Mouse (Mus musculus) kidney, postnatal 0 days (tissue): ENCODE measurements at regions not wholly inside any gene's neighbourhood (a gene's known extent, or its start where the extent isn't known, plus 50 kb on each side); places are given as distances from the start of the nearest gene placed in this dataset.

Experiments
- ATAC-seq: fragments of 200-750 bp; cut with Nextera tagmentation; replicated peaks from 2 replicates; pipeline ENCODE4 v1.8.0; 2017; ENCODE audit warnings: low read depth, moderate number of reproducible peaks, moderate TSS enrichment, moderate library complexity; ENCODE audit not compliant: low FRiP score
- DNase-seq: peaks from one replicate; pipeline ENCODE4 v3.0.0-alpha.2; 2016; ENCODE audit warnings: low spot score
- H3K27ac ChIP-seq: fragments of 300-500 bp; sonication (generic); 2 replicates; pipeline ENCODE4 v1.5.1; 2014; ENCODE audit warnings: mild to moderate bottlenecking
- H3K27me3 ChIP-seq: fragments of 300-500 bp; sonication (generic); 2 replicates; pipeline ENCODE4 v1.6.1; 2014; ENCODE audit warnings: low read length, mixed read lengths; ENCODE audit not compliant: insufficient read depth
- H3K36me3 ChIP-seq: fragments of 300-500 bp; sonication (generic); 2 replicates; pipeline ENCODE4 v1.6.1; 2014; ENCODE audit warnings: low read length, mixed read lengths; ENCODE audit not compliant: insufficient read depth
- H3K4me1 ChIP-seq: fragments of 300-500 bp; sonication (generic); replicated peaks from 2 replicates; pipeline ENCODE4 v1.6.1; 2014; ENCODE audit warnings: antibody characterized with exemption, low read length, mixed read lengths; ENCODE audit not compliant: insufficient read depth
- H3K4me2 ChIP-seq: fragments of 300-500 bp; sonication (generic); 2 replicates; pipeline ENCODE4 v1.6.1; 2014; ENCODE audit warnings: mild to moderate bottlenecking, low read length, moderate library complexity, mixed read lengths
- H3K4me3 ChIP-seq: fragments of 300-500 bp; sonication (generic); replicated peaks from 2 replicates; pipeline ENCODE4 v1.5.1; 2014; ENCODE audit warnings: low read depth, low read length
- H3K9ac ChIP-seq: fragments of 300-500 bp; sonication (generic); 2 replicates; pipeline ENCODE4 v1.6.1; 2014; ENCODE audit warnings: low read depth, low read length
- H3K9me3 ChIP-seq: fragments of 300-500 bp; sonication (generic); replicated peaks from 2 replicates; pipeline ENCODE4 v1.6.1; 2016; ENCODE audit warnings: low read length, inconsistent platforms, mixed read lengths
- CTCF ChIP-seq: IDR thresholded peaks from 2 replicates; pipeline ENCODE4 v1.5.1; 2016; ENCODE audit warnings: antibody characterized with exemption, low read depth, mild to moderate bottlenecking, moderate library complexity
- WGBS: fragments of 180-500 bp; shearing (Covaris S2); extraction: QIAGEN DNeasy Blood & Tissue Kit; methylation state at CpG from one replicate; pipeline ENCODE4 v1.1.7; 2014; 5-methylcytosine and 5-hydroxymethylcytosine counted together

DNA sequence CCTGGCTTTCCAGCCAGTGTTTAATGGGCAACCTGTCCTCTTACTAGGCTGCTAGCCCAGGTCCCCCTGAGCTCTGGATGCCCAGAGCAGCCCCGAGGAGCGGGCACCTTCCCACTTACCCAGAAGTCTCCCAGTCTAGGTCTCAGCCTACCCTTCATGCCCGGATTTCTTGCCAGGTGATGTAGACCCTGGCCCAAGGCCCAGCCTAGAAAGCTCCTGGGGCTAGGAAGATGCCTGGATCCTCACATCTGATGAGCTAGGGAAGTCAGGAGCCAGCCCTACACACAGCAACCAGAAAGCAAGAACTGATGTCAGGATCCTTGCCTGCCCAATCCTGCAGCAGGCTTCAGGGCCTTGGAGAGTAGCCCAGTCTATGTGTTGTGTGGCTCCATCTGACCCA is 83.7 kb upstream of the Slc6a6 start:
- H3K36me3 ChIP-seq = no peaks in the 10 kb centered on the region
- no peaks in the 10 kb centered on the region for H3K4me1 ChIP-seq
- no peak overlapping the region for H3K27ac ChIP-seq
- no peak for DNase-seq
- H3K4me2 ChIP-seq = no peak overlapping the region
- no peaks in the 10 kb centered on the region for H3K9me3 ChIP-seq
- H3K9ac ChIP-seq = no peak overlapping the region
- no peaks in the 10 kb centered on the region for H3K27me3 ChIP-seq
- TF ChIP-seq CTCF = no peak
- no peak for ATAC-seq
- no peak overlapping the region for H3K4me3 ChIP-seq
- WGBS = 91% methylated on average over 3 of the region's 3 CpGs

- ATAC-seq = no peak
- H3K4me2 ChIP-seq = no peak overlapping the region
- 84% methylated on average over 10 of the region's 10 CpGs for WGBS
- DNase-seq = no peak
- no peak for TF ChIP-seq CTCF
- no peak overlapping the region for H3K9ac ChIP-seq
- no peak overlapping the region for H3K4me3 ChIP-seq
- H3K27me3 ChIP-seq = no peaks in the 10 kb centered on the region
- no peak overlapping the region for H3K27ac ChIP-seq
- no peaks in the 10 kb centered on the region for H3K4me1 ChIP-seq
- no peaks in the 10 kb centered on the region for H3K36me3 ChIP-seq
- no peaks in the 10 kb centered on the region for H3K9me3 ChIP-seq
These were observed 77.1 kb upstream of the Slc6a6 start for GRCm38 (mm10) chr6:91606634-91607215.

- no peak overlapping the region for H3K4me2 ChIP-seq
- no peak for TF ChIP-seq CTCF
- no peaks in the 10 kb centered on the region for H3K36me3 ChIP-seq
- no peak overlapping the region for H3K27ac ChIP-seq
- no peaks in the 10 kb centered on the region for H3K4me1 ChIP-seq
- no peak overlapping the region for H3K4me3 ChIP-seq
- WGBS = 78% methylated on average over 12 of the region's 12 CpGs
- no peak overlapping the region for H3K9ac ChIP-seq
- no peaks in the 10 kb centered on the region for H3K27me3 ChIP-seq
- ATAC-seq (peak; percentile 66; the same call in 1 of the 2 replicates), DNase-seq (no peak)
- no peaks in the 10 kb centered on the region for H3K9me3 ChIP-seq
These were observed 76.1 kb upstream of the Slc6a6 start for GRCm38 (mm10) chr6:91607613-91608272.

DNA sequence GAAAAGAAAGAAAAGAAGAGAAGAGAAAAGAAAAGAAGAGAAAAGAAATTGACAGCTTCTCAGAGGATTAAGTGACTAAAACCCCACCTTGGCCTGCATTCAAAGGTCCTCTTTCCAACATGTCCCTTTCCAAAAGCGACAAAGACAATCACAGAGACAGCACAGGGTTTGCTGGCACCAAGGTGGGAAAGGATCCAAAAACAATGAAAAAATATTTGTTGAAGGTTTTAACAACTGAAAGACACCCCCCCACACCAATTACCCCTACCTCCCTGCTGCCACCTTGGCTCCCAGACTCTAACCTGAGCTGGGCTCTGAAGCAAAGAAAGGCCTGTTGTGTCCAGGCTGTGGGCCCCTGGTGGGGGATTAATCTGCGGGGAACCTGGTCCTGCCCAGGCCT is 74.2 kb upstream of the Slc6a6 start:
- Histone ChIP-seq H3K27ac (no peak overlapping the region), H3K9ac (no peak overlapping the region), H3K9me3 (no peaks in the 10 kb centered on the region), H3K4me1 (no peaks in the 10 kb centered on the region), H3K4me3 (no peak overlapping the region), H3K36me3 (no peaks in the 10 kb centered on the region), H3K4me2 (no peak overlapping the region), H3K27me3 (no peaks in the 10 kb centered on the region)
- 57% methylated on average over 2 of the region's 2 CpGs for WGBS
- DNase-seq (no peak), ATAC-seq (no peak)
- no peak for TF ChIP-seq CTCF

DNA sequence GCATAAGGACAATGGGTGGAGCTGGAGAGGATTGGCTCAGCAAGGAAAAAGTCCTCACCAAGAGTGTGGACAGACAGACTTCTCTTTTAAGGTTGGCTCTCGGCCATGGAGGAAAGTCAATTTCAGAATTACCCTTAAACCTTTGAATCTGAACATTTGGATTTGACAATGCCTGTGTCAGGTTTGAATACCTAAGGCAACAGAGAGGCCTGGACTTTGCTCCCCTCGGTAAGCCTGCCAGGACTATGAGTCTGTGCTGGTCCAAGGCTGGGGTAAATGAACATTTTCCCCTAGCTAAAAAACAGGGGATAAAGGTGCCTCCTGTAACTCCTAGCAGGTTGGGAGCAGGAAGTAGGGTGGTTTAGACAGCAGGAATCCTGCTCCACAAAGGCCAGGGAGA is 68.8 kb upstream of the Slc6a6 start:
- H3K36me3 ChIP-seq = no peaks in the 10 kb centered on the region
- ATAC-seq (no peak), DNase-seq (no peak)
- no peaks in the 10 kb centered on the region for H3K9me3 ChIP-seq
- no peaks in the 10 kb centered on the region for H3K27me3 ChIP-seq
- no peak overlapping the region for H3K4me2 ChIP-seq
- peaks cover 5% of the 10 kb centered on the region; the same call in 1 of the 2 replicates for H3K4me1 ChIP-seq
- H3K9ac ChIP-seq = no peak overlapping the region
- 75% methylated on average over 2 of the region's 2 CpGs for WGBS
- H3K27ac ChIP-seq = no peak overlapping the region
- H3K4me3 ChIP-seq = no peak overlapping the region
- no peak for TF ChIP-seq CTCF

- H3K9me3 ChIP-seq = no peaks in the 10 kb centered on the region
- WGBS = 43% methylated on average over 7 of the region's 7 CpGs
- no peak for TF ChIP-seq CTCF
- ATAC-seq (no peak), DNase-seq (no peak)
- H3K9ac ChIP-seq = peak overlapping the region; percentile 23
- H3K27ac ChIP-seq = no peak overlapping the region
- H3K36me3 ChIP-seq = no peaks in the 10 kb centered on the region
- no peaks in the 10 kb centered on the region for H3K27me3 ChIP-seq
- H3K4me2 ChIP-seq = peak overlapping the region; percentile 48; the same call in 1 of the 2 replicates
- no peak overlapping the region for H3K4me3 ChIP-seq
- H3K4me1 ChIP-seq = peaks cover 5% of the 10 kb centered on the region; the same call in 1 of the 2 replicates
These were observed 67.3 kb upstream of the Slc6a6 start for GRCm38 (mm10) chr6:91616541-91616940.
